Mouse (Mus musculus): ENCODE data around the gene Guca2b. TPM values are rescaled to one million over a fixed set of nuclear protein-coding genes. Genes with fewer than 3 reads are reported as not detected.
A peak's percentile ranks its signal among the peaks of the same experiment; 100 is the strongest.

The Guca2b gene
- total RNA-seq, 2 experiments from 2014 or later, result not detected

DNA sequence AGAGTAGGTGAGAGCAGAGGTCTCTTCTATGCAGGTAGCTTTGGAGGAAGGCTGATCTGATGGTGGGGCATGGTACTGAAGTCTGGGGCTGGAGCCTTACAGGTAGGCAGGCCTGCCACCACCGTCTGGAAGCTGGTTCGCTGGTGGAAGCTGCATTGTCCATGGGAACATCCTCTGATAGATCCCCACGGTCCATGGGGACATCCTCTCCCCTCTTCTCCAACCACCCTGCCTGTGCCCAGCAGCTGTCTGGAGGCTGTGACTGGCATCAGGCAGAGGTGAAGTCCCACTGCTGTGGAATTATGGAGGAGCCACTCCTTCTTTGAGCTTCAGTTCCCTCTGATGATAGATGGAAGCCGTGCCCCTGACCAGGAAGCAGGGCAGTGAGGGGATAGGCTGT is 9.8 kb upstream of the Guca2b start:
- DNase-seq (ENCODE audit: low spot score in 2 of 2), result no peak
- no peak overlapping the region for H3K4me3 ChIP-seq
- no peak overlapping the region for H3K27ac ChIP-seq
- TF ChIP-seq CTCF (conservative IDR thresholded peaks at IDR 0.05), result no peak

DNA sequence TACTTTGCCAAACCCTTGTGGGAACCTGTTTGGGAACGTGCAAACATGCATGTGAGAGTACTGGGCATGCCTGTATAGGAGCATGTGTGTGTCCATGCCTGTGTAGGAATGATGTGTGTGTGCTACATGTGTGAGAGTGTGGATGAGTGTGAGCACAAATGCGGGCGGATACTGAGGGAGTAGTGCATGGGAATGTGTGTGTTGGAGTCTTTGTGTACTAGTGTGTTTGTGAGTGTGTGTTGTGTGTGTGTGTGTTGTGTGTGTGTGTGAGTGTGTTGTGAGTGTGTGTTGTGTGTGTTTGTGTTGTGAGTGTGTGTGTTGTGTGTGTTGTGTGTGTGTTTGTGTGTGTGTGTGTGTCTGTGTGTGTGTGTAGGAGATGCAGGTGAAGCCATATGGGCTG is 9.4 kb upstream of the Guca2b start:
- no peak for TF ChIP-seq CTCF (conservative IDR thresholded peaks at IDR 0.05)
- H3K27ac ChIP-seq, result no peak overlapping the region
- H3K4me3 ChIP-seq, result no peak overlapping the region
- DNase-seq (ENCODE audit: low spot score in 2 of 2), result no peak

DNA sequence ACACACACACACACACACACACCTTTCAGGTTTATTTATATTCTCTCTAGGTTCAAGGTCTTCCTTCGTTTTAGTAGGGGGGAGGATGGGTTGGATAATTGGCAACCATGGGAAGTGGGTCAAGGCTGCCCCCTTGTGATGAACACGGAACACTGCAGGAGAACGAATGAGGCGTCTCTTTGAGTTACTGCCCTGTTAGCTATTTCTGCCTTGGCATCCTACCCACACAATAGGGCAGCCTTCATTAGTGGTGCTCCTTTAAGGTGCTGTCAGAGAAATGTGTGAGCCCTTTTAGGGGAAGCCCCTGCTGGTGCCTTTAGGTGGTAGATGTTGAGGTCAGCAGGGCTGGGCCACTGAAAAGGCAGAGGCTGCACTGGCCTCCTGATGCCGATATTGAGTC is 8.7 kb upstream of the Guca2b start:
- Histone ChIP-seq H3K4me3 (no peak overlapping the region), H3K27ac (no peak overlapping the region; the same call in 1 of the 2 replicates)
- DNase-seq (ENCODE audit: low spot score in 2 of 2), result peak; percentile 43 to 70
- peak; percentile 80 for TF ChIP-seq CTCF (conservative IDR thresholded peaks at IDR 0.05)

DNA sequence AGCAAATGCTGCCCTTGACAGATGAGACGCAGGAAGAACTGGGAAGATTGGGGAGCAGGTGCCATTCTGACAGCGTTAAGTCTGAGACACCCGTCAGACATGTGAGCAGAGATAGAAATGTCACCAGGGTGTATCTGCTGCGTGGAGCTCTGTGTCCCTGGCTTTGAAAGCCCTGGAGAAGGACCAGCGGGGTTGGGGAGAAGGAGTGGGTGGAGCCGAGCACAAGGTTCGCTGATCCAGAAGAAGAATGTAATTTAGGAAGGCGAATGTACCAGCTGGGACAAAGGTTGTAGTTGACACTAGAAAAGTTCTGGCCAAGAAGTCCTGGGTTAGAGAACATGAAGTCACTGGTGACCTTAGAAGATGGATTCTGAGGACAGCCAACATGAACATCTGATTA is 7.4 kb upstream of the Guca2b start:
- Histone ChIP-seq H3K4me3 (no peak overlapping the region), H3K27ac (peak overlapping the region; percentile 51; the same call in 1 of the 2 replicates)
- DNase-seq (ENCODE audit: low spot score in 2 of 2), result peak in 1 of 2 experiments; percentile 9
- no peak for TF ChIP-seq CTCF (conservative IDR thresholded peaks at IDR 0.05)

DNA sequence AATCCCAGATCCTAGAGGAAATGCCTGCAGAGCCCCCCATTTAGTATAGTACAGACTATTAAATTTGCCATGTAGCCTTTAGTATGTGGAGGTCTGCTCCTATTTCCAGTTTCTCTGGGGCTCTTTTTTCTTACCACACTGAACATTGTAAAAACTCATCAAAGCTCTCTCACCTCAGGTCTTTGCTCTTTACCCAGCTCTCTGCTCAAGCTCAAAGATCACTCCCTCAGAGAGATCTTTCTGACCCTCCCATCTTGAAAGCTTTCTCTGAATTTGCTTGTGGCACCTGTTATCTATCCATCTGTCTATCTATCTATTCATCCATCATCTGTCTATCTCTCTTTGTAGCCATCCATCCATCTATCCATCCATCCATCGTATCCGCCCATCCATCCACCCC is 6.4 kb upstream of the Guca2b start:
- no peak for TF ChIP-seq CTCF (conservative IDR thresholded peaks at IDR 0.05)
- H3K27ac ChIP-seq, result peak overlapping the region; percentile 51; the same call in 1 of the 2 replicates
- no peak overlapping the region for H3K4me3 ChIP-seq
- DNase-seq (ENCODE audit: low spot score in 2 of 2), result no peak

DNA sequence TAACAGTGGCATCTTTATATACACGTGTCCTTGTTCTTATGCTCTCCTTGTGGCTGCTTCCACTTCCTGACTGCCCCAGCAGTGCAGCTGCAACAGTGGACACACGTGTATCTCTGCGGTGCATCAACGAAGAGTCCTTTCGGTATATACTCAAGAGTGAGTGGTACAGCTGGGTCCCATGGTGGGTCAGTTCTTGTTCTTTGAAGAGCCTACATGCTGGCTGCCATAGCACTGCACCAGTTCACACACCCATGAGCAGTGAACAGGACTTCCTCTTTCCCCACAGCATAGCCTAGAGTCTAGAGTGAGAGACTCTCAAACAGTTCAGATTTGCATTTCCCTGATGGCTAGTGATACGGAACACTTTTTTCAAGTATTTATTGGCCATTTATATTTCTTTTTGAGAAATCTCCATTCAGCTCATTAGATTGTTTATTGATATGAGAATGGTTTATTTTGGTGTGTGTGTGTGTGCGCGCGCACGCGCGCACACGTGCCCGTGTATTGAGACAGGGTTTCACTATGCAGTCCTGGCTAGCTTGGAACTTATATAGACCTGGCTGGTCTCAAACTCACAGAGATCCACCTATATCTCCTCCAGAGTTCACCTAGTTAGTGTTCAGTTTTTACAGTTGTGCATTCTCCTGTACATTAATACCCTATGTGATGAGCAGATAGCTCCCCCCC is 4.8 kb upstream of the Guca2b start:
- no peak for TF ChIP-seq CTCF (conservative IDR thresholded peaks at IDR 0.05)
- DNase-seq (ENCODE audit: low spot score in 2 of 2), result peak in 1 of 2 experiments; percentile 6
- H3K27ac ChIP-seq, result no peak overlapping the region
- H3K4me3 ChIP-seq, result no peak overlapping the region

DNA sequence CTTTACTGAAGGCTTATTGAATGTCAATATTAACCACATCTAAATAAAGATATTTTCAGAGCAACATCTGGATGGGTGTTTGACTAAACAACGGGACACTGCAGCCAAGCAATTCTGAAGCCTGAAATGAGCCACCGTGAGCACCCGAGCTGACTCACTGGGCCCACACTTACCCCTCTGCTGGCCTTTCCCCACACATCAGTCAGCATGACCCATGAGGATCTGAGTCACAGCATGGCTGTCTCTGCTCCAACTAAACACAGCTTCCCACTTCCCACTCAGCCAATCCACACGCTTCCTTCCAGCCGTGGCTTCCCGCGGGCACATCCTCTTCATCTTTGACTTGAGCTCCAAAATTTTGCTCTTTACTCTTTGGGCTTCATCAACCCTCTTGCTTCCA is 4.2 kb upstream of the Guca2b start:
- no peak for TF ChIP-seq CTCF (conservative IDR thresholded peaks at IDR 0.05)
- Histone ChIP-seq H3K4me3 (no peak overlapping the region), H3K27ac (no peak overlapping the region; the same call in 1 of the 2 replicates)
- DNase-seq (ENCODE audit: low spot score in 2 of 2), result peak in 1 of 2 experiments; percentile 11

DNA sequence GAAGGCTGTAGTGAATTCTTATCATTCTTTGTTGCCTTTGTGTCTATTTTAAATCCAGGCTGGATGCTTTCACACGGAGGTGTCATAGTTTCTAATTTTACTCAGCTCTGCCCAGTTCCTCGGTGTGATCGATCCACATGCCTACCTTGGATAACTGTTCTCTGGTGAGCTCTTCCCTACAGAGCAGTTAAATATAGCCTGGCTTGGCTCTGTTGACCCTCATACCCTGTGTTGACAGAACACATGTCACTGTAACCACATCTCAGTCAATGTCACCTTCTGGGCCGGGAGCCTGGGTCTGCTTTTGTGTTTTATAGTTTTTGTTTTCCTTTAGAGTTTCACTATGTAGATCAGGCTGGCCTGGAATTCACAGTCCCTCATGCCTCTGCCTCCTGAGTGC is 3.4 kb upstream of the Guca2b start:
- Histone ChIP-seq H3K27ac (peak overlapping the region; percentile 62; the same call in 1 of the 2 replicates), H3K4me3 (no peak overlapping the region)
- no peak for DNase-seq (ENCODE audit: low spot score in 2 of 2)
- TF ChIP-seq CTCF (conservative IDR thresholded peaks at IDR 0.05), result no peak

DNA sequence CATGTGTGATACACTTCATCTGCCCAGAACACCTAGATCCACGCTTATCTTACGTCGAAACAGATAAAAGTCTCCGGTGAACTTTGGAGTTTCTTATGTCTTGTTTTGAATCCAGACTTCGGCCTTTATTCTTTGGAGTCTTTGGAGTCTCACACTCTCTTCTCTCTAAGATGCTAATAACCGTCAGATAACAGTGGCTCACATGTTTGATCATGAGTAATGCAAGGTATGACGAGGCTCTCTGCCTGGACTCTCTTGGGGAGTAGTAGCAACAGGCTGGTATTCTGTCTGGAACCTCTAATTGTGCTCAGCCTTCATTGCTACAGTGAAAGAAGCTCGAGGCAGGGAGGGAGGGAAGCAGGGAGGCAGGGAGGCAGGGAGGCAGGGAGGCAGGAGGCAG is 1.3 kb upstream of the Guca2b start:
- no peak for DNase-seq (ENCODE audit: low spot score in 2 of 2)
- no peak for TF ChIP-seq CTCF (conservative IDR thresholded peaks at IDR 0.05)
- Histone ChIP-seq H3K4me3 (no peak overlapping the region), H3K27ac (no peak overlapping the region)

DNA sequence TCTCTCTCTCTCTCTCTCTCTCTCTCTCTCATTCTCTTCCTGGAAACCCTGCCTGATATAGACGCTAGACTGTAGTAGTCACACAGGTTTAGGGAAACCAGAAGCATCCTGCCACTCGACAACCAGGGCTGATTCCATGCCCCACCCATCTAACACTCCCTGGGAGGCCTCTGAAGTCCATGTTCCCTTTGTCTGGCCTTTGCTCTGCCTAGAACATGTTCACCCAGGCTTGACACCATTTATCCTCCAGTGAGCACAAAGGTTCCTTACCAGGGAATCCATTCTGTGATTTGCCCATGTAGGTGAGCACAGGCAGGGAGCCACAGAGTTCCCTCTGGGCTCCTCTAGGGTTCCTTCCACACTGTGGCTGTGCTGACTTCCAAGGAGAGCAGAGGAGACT is 508 bp downstream of the Guca2b start:
- no peak overlapping the region for H3K27ac ChIP-seq
- DNase-seq (ENCODE audit: low spot score in 2 of 2), result no peak
- TF ChIP-seq CTCF (conservative IDR thresholded peaks at IDR 0.05), result no peak
- no peak overlapping the region for H3K4me3 ChIP-seq

DNA sequence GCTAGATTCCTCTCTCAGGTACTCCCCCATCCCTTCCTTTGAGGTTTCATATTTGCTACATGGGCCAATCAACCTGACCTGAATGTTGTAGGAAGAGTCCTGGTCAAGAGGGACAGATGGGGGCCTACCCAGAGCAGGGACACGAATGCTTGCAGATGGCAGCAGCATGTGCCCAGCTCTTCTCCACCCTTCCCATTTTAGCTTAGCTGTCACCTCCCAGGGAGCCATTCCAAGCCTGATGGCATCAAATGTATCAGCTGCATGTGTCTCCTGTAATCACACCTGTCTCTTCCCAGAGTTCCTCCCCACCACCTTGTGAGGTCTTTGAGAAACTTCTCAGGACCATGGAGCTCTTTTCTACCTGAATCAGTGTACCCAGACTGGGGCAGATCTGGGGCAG is 1.7 kb downstream of the Guca2b start:
- Histone ChIP-seq H3K27ac (no peak overlapping the region), H3K4me3 (no peak overlapping the region)
- TF ChIP-seq CTCF (conservative IDR thresholded peaks at IDR 0.05), result no peak
- no peak for DNase-seq (ENCODE audit: low spot score in 2 of 2)

DNA sequence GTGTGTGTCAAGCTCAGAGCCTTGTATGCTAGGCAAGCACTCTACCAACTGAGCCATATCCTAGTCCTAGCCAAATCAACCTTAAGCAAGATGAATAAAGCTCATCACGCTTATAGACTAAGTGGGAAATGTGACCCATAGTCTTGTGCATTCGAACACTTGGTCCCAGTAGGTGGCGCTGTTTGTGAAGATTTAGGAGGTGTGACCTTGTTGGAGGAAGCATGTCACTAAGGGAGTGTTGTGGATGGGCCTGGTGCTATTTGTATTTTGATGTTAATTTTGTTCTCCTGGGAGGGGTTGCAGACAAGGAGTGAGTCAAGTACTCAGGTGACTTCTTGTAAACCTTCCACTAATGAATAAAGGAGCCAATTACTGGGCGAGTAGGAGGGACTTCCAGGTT is 16.1 kb downstream of the Guca2b start:
- Histone ChIP-seq H3K27ac (no peak overlapping the region), H3K4me3 (no peak overlapping the region)
- no peak for DNase-seq (ENCODE audit: low spot score in 2 of 2)
- peak; percentile 24 for TF ChIP-seq CTCF (conservative IDR thresholded peaks at IDR 0.05)

DNA sequence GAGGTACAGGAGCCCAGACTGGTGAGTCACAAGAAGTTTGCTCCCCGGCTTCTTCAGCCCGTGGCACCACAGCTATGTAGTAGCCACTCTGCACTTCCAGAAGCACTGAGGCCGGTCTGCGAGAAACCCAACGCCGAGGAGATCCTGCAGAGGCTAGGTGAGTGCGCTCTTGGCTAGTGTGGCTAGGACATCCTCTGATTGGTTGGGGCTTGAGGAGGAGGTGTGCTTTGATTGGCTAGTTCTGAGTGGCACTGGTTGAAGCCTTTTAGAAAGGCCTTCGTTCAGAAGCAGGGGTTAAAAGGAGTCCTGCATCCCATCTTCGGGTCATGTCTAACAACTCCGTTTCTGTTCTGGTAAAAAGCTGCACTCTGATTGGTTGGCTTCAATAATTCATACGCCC is 20.1 kb downstream of the Guca2b start:
- Histone ChIP-seq H3K4me3 (no peak overlapping the region), H3K27ac (no peak overlapping the region)
- DNase-seq (ENCODE audit: low spot score in 2 of 2), result no peak
- TF ChIP-seq CTCF (conservative IDR thresholded peaks at IDR 0.05), result no peak

DNA sequence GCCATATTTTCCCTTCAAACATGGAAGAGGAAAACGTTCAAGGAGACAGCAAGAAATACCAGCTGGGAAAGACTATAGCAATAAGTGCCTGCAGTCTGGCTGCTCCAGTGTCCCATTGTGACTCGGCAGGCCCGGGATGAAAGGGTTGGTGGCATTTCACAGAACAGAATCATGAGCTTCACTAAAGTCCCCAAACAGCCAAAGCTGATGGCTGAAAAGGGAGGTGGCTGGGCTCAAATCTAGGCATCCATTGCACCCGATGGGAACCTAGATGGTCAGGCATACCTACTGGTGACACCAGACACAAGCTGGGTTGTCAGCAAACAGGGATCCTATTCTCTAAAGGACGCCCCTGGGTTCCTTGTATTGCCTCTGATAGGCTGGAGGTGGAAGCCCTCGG is 20.8 kb downstream of the Guca2b start:
- no peak for TF ChIP-seq CTCF (conservative IDR thresholded peaks at IDR 0.05)
- H3K27ac ChIP-seq, result no peak overlapping the region
- no peak overlapping the region for H3K4me3 ChIP-seq
- DNase-seq (ENCODE audit: low spot score in 2 of 2), result no peak

Data from layer of hippocampus, adult 2 months (tissue).